Mouse (Mus musculus) embryonic facial prominence, embryonic 12.5 days (tissue): ENCODE results near the gene Zfp966. TPM values are rescaled to one million over a fixed set of nuclear protein-coding genes. Genes with fewer than 3 reads are reported as not detected.
"Not testable (repeated sequence)": the region's sequence is repeated elsewhere in the genome, so short reads cannot be mapped to it uniquely, and the experiment has no call there.

Experiments
- ATAC-seq: fragments of 200-750 bp; cut with Nextera tagmentation; 2 replicates; pipeline ENCODE4 v1.8.0; 2017; ENCODE audit not compliant: insufficient number of reproducible peaks, insufficient read depth, low FRiP score, low TSS enrichment
- H3K27ac ChIP-seq: fragments of 300-500 bp; sonication (generic); 2 replicates; pipeline ENCODE4 v1.5.1; 2016; ENCODE audit warnings: mild to moderate bottlenecking
- H3K27me3 ChIP-seq: fragments of 300-500 bp; sonication (generic); 2 replicates; pipeline ENCODE4 v1.6.1; 2016; ENCODE audit warnings: mild to moderate bottlenecking, moderate library complexity
- H3K36me3 ChIP-seq: fragments of 300-500 bp; sonication (generic); 2 replicates; pipeline ENCODE4 v1.6.1; 2016; ENCODE audit warnings: mild to moderate bottlenecking
- H3K4me1 ChIP-seq: fragments of 300-500 bp; sonication (generic); 2 replicates; pipeline ENCODE4 v1.6.1; 2016
- H3K4me2 ChIP-seq: fragments of 300-500 bp; sonication (generic); replicated peaks from 2 replicates; pipeline ENCODE4 v1.6.1; 2016; ENCODE audit warnings: mild to moderate bottlenecking, moderate library complexity
- H3K4me3 ChIP-seq: fragments of 300-500 bp; sonication (generic); 2 replicates; pipeline ENCODE4 v1.5.1; 2016; ENCODE audit warnings: mild to moderate bottlenecking
- H3K9ac ChIP-seq: fragments of 300-500 bp; sonication (generic); 2 replicates; pipeline ENCODE4 v1.6.1; 2016; ENCODE audit warnings: mild to moderate bottlenecking, moderate library complexity
- H3K9me3 ChIP-seq: fragments of 300-500 bp; sonication (generic); 2 replicates; pipeline ENCODE4 v1.6.1; 2016; ENCODE audit warnings: mild to moderate bottlenecking, moderate library complexity
- WGBS: fragments of 180-500 bp; shearing (Covaris S2); methylation state at CpG from one replicate; pipeline ENCODE4 v1.1.7; 2016; 5-methylcytosine and 5-hydroxymethylcytosine counted together
- polyA plus RNA-seq: library from polyadenylated mRNA; unstranded; fragments of >200 nt; fragmentation: Nextera tagmentation; extraction: Ambion mirVana; gene quantifications from 2 replicates; pipeline ENCODE4 v1.2.1, GENCODE M21; 2016

The Zfp966 gene
- polyA plus RNA-seq, result 4.9 and 5.5 TPM in 2 replicates

DNA sequence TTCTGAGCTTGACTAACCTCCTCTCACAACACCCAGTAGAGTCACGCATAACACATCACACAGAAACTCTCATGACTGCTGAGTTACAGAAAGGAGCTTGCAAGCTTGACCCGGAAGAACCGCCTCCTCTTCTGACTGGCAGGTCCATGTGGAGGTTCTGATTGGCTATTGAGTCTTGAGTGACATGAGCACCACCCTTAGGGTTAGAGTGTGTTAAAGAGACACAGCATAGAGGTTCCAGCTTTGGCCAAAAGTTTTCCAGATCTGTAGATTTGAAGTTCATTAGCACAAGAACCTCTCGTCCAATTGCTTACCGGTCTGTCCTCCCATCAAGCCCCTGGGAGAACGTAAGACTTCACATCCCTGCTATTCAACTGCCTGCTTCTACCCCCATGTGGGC is at the start of gene Zfp966:
Gene Zfp966 (minus strand): TSS at position 101 of the 400 bp plus-strand sequence.
- H3K36me3 ChIP-seq, H3K9me3 ChIP-seq, H3K27me3 ChIP-seq, H3K4me2 ChIP-seq, ATAC-seq, H3K9ac ChIP-seq, H3K27ac ChIP-seq, H3K4me1 ChIP-seq, H3K4me3 ChIP-seq: not testable (repeated sequence)
- no CpG with 5 or more reads among the region's 6 CpGs for WGBS

- H3K36me3 ChIP-seq, H3K9ac ChIP-seq, H3K27ac ChIP-seq, H3K27me3 ChIP-seq, H3K9me3 ChIP-seq, ATAC-seq, H3K4me1 ChIP-seq, H3K4me2 ChIP-seq, H3K4me3 ChIP-seq: not testable (repeated sequence)
- no CpG with 5 or more reads among the region's 4 CpGs for WGBS
These were observed 34.1 kb upstream of the Zfp966 start, which contains the start of gene Gm2026 for GRCm38 (mm10) chr2:175965031-175965430. Gm2026 (plus strand) TSS chr2:175965331.

GRCm38 (mm10) chr2:175869024-175869423 is 61.9 kb downstream of the Zfp966 start, which contains the start of gene Gm6710:
Gm6710 (plus strand) TSS chr2:175869219.
- not testable (repeated sequence) for H3K4me2 ChIP-seq, H3K27ac ChIP-seq, H3K9ac ChIP-seq, ATAC-seq, H3K36me3 ChIP-seq, H3K27me3 ChIP-seq, H3K9me3 ChIP-seq, H3K4me1 ChIP-seq, H3K4me3 ChIP-seq
- WGBS, result no CpG with 5 or more reads among the region's 7 CpGs

Other genes starting within 250 kb of the Zfp966 start
- 6.9 and 16.0 TPM in 2 replicates for gene Zfp969, start 227.5 kb downstream of the Zfp966 start, polyA plus RNA-seq
- not detected in 2 replicates for gene Gm2007, start 189.6 kb downstream of the Zfp966 start, polyA plus RNA-seq
- gene Gm14288, start 130.0 kb downstream of the Zfp966 start, polyA plus RNA-seq, result 6.8 TPM in 1 of 2 replicates, not detected in the other
- gene Gm6710, start 61.9 kb downstream of the Zfp966 start, polyA plus RNA-seq, result 21.6 and 23.2 TPM in 2 replicates
- gene Gm2026, start 34.2 kb upstream of the Zfp966 start, polyA plus RNA-seq, result 26.5 and 34.7 TPM in 2 replicates
- gene Gm2004, start 218.7 kb upstream of the Zfp966 start, polyA plus RNA-seq, result 1.3 and 3.0 TPM in 2 replicates